Mouse (Mus musculus): Measurements from ENCODE around the gene Dapk3. TPM values are rescaled to one million over a fixed set of nuclear protein-coding genes. Genes with fewer than 3 reads are reported as not detected.

Dapk3 gene
- total and polyA plus RNA-seq, 2 experiments from 2014 or later, result 56.7 to 60.9 TPM

DNA sequence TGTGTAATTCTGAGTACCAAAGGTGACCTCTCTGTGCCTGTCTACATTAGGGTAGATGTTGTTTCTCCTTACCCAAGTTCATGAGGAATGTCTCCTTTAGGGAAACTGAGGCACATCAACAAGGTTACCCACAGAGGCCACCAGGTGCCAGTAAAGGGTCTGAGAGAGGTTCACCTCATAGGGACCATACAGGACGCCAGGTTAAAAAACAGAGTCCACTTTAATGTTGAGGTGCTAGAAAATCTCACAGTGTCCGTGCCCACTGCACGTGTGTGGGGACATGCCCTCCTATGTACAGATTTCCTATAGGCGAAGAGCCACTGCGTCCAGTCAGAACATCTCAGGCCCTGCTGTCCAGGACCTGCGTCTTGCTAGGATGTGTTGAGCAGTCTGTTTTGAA is 16.2 kb downstream of the Dapk3 start:
- no peak overlapping the region for H3K4me3 ChIP-seq (ENCODE audit: low read depth, low read length)
- H3K27me3 ChIP-seq (ENCODE audit: insufficient read depth, low read length), result peaks cover 17% of the 10 kb centered on the region
- no peaks in the 10 kb centered on the region for H3K9me3 ChIP-seq (ENCODE audit: low read length)
- ATAC-seq (ENCODE audit: low FRiP score) (no peak), DNase-seq (ENCODE audit: low spot score) (no peak)
- H3K27ac ChIP-seq (ENCODE audit: low read depth, low read length), result no peak overlapping the region
- H3K4me2 ChIP-seq (ENCODE audit: low read depth, low read length, poor library complexity, severe bottlenecking), result no peak overlapping the region
- TF ChIP-seq CTCF (IDR thresholded peaks at IDR 0.05), result no peak
- no peaks in the 10 kb centered on the region for H3K4me1 ChIP-seq (ENCODE audit: insufficient read depth, low read length)
- no peaks in the 10 kb centered on the region for H3K36me3 ChIP-seq (ENCODE audit: insufficient read depth, low read length)
- no peak overlapping the region for H3K9ac ChIP-seq (replicated peaks; ENCODE audit: low read length, poor library complexity, severe bottlenecking)
- 80% methylated on average over 6 of the region's 6 CpGs for WGBS

DNA sequence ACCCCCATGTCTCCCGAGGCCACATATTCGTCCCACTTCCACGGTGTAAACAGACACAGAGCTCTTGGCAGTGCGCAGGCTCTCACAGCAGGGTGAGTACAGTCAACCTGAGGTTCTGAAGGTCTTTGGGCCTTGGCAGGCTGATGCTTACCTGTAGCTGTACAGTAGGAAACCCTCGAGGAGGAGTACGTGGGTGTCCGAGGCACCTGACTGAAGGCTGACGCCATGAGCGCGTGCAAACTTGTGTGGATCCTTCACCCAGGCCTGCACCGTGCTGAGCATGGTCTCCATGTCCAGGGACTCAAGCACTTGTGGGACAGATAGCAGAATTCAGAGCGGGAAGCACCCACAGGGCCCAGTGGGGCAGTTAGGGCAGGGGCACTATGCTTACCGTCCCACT is 17.3 kb downstream of the Dapk3 start:
- Histone ChIP-seq H3K9ac (replicated peaks; ENCODE audit: low read length, poor library complexity, severe bottlenecking) (no peak overlapping the region), H3K27ac (ENCODE audit: low read depth, low read length) (no peak overlapping the region), H3K4me3 (ENCODE audit: low read depth, low read length) (no peak overlapping the region), H3K27me3 (ENCODE audit: insufficient read depth, low read length) (peaks cover 14% of the 10 kb centered on the region), H3K36me3 (ENCODE audit: insufficient read depth, low read length) (0 out of 2 replicates have a peak, but pooled peaks cover 10% of the 10 kb centered on the region), H3K4me1 (ENCODE audit: insufficient read depth, low read length) (no peaks in the 10 kb centered on the region), H3K9me3 (ENCODE audit: low read length) (no peaks in the 10 kb centered on the region), H3K4me2 (ENCODE audit: low read depth, low read length, poor library complexity, severe bottlenecking) (no peak overlapping the region)
- no peak for TF ChIP-seq CTCF (IDR thresholded peaks at IDR 0.05)
- DNase-seq (ENCODE audit: low spot score) (no peak), ATAC-seq (ENCODE audit: low FRiP score) (no peak)
- WGBS, result 87% methylated on average over 13 of the region's 13 CpGs

DNA sequence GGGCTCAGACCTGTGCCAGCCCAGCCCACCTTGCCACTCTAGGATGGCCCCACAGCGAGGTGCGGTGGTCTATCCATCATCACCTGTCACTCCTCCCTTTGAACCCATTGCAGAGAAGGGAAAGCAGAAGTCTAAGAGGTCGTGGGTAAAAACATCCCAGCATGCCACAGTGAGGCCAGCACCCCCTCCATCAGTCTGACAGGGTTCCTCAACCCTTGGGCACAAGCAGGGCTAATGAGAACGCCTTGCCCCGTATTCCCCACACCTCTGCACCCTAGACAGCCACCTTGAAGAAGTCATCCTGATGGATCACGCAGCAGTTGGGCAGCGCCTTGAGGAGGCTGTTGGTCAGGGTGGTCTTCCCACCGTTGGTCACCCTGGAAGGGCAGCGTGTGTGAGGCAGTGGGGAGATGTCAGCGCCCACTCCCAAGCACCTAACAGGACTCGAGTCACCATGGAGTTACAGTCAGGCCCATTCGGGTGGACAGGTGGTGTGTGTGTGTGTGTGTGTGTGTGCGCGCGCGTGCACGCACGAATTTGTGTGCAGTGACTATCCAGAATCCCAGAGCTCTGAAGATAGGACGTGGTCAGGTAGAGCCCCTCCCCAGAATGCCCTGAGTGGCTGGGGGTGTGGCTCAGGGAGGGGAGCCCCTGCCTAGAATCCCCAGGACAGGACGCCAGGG is 17.9 kb downstream of the Dapk3 start:
- 81% methylated on average over 20 of the region's 20 CpGs for WGBS
- H3K27ac ChIP-seq (ENCODE audit: low read depth, low read length), result no peak overlapping the region
- ATAC-seq (ENCODE audit: low FRiP score) (no peak), DNase-seq (ENCODE audit: low spot score) (no peak)
- no peaks in the 10 kb centered on the region for H3K9me3 ChIP-seq (ENCODE audit: low read length)
- no peak overlapping the region for H3K9ac ChIP-seq (replicated peaks; ENCODE audit: low read length, poor library complexity, severe bottlenecking)
- H3K4me3 ChIP-seq (ENCODE audit: low read depth, low read length), result no peak overlapping the region
- no peaks in the 10 kb centered on the region for H3K4me1 ChIP-seq (ENCODE audit: insufficient read depth, low read length)
- 0 out of 2 replicates have a peak, but pooled peaks cover 11% of the 10 kb centered on the region for H3K36me3 ChIP-seq (ENCODE audit: insufficient read depth, low read length)
- H3K27me3 ChIP-seq (ENCODE audit: insufficient read depth, low read length), result peaks cover 8% of the 10 kb centered on the region; the same call in 1 of the 2 replicates
- no peak for TF ChIP-seq CTCF (IDR thresholded peaks at IDR 0.05)
- no peak overlapping the region for H3K4me2 ChIP-seq (ENCODE audit: low read depth, low read length, poor library complexity, severe bottlenecking)

DNA sequence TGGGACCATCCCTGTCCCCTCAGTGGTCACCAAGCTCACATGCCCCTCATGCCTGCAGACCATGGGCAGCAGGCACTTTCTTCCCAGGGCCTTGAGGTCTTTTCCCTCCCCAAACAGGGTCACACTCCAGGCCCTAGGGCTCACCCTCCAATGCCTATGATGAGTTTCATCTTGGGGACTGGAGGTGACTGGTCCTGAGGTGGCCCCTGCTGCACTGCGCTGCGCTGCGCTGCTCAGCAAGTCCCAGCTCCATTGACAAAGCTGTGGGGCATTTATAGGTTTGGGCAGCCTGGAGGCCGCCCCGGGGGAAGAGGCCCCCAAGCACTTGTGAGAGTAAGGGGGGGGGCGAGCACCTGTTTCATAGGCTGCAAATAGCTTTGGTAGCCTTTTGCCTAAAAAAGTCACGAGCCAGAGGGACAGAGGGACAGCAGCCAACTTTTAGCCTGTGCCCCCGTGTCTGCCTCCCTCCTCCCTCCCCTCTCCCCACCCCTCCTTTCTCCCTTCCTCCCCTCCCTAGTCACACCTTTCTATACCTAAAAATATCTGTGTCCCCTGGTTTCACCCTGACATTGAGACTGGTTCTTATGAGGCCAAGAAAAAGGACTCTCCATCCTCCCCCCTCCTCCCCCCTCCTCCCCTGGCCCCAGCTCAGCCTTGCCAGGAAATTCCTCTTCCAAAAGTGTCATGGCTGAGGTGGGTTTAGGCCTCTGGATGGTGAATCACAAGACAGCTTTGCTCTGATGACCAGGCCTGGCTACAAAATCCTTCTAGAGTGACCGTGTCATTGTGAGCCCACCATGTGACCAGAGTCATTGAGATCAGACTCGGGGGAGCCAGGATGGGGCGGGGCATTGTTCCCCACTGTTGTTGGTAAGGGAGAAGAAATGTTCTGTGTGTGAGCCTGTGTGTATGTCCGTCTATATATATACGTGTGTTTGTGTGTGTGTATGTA is 19.3 kb downstream of the Dapk3 start, which contains the start of gene Nmrk2:
TSS of gene Nmrk2 (minus strand) at position 245 of the 952 bp plus-strand sequence.
- Histone ChIP-seq H3K9me3 (ENCODE audit: low read length) (no peaks in the 10 kb centered on the region), H3K9ac (replicated peaks; ENCODE audit: low read length, poor library complexity, severe bottlenecking) (no peak within 1 kb of the TSS), H3K4me2 (ENCODE audit: low read depth, low read length, poor library complexity, severe bottlenecking) (no peak within 1 kb of the TSS), H3K4me3 (ENCODE audit: low read depth, low read length) (no peak within 1 kb of the TSS), H3K27me3 (ENCODE audit: insufficient read depth, low read length) (no peaks in the 10 kb centered on the region), H3K36me3 (ENCODE audit: insufficient read depth, low read length) (peaks cover 17% of the 10 kb centered on the region), H3K27ac (ENCODE audit: low read depth, low read length) (no peak within 1 kb of the TSS), H3K4me1 (ENCODE audit: insufficient read depth, low read length) (no peaks in the 10 kb centered on the region)
- 54% methylated on average over 13 of the region's 13 CpGs for WGBS
- no peak for DNase-seq (ENCODE audit: low spot score)
- no peak for ATAC-seq (ENCODE audit: low FRiP score)
- TF ChIP-seq CTCF (IDR thresholded peaks at IDR 0.05), result no peak

DNA sequence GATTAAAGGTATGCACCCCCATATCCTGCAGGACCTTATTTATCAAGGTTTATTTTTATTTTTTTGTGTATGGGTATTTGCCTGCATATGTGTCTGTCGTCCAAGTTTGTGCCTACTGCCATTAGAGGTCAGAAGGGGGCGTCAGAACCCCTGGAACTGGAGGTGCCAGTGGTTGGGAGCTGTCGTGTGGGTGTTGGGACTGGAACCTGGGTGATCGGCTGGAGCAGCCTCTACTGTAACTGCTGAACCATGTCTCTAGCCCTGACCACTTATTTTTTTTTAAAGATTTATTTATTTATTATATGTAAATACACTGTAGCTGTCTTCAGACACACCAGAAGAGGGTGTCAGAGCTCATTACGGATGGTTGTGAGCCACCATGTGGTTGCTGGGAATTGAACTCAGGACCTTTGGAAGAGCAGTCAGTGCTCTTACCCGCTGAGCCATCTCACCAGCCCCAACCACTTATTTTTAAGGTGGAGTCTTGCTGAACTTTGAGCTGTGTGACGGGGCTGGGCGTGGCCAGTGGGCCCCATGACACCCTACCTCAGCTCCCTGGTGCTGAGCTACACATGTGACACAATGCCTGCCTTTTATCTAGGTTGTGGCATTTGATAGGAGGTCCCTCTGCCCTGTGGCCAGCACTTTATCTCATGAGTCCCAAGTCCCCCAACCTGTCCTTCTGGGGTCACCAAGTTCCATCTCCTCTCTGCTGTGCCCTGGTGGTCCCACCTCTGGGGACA is 20.3 kb downstream of the Dapk3 start:
- Histone ChIP-seq H3K27ac (ENCODE audit: low read depth, low read length) (0 out of 2 replicates have a peak overlapping the region, but pooled peaks have one; percentile 51), H3K4me2 (ENCODE audit: low read depth, low read length, poor library complexity, severe bottlenecking) (no peak overlapping the region), H3K4me3 (ENCODE audit: low read depth, low read length) (no peak overlapping the region), H3K36me3 (ENCODE audit: insufficient read depth, low read length) (peaks cover 27% of the 10 kb centered on the region), H3K27me3 (ENCODE audit: insufficient read depth, low read length) (no peaks in the 10 kb centered on the region), H3K4me1 (ENCODE audit: insufficient read depth, low read length) (no peaks in the 10 kb centered on the region), H3K9me3 (ENCODE audit: low read length) (no peaks in the 10 kb centered on the region), H3K9ac (replicated peaks; ENCODE audit: low read length, poor library complexity, severe bottlenecking) (no peak overlapping the region)
- 72% methylated on average over 8 of the region's 8 CpGs for WGBS
- ATAC-seq (ENCODE audit: low FRiP score) (peak; percentile 5; the same call in 1 of the 2 replicates), DNase-seq (ENCODE audit: low spot score) (no peak)
- peak; percentile 15; the same call in 1 of the 2 replicates for TF ChIP-seq CTCF (IDR thresholded peaks at IDR 0.05)

Measured in midbrain, postnatal 0 days (tissue).